Mouse (Mus musculus) liver, embryonic 11.5 days (tissue): ENCODE measurements around the gene Rad51b. TPM values are rescaled to one million over a fixed set of nuclear protein-coding genes. Genes with fewer than 3 reads are reported as not detected.

Experiments used
- ATAC-seq: fragments of 200-750 bp; cut with Nextera tagmentation; replicated peaks from 2 replicates; pipeline ENCODE4 v1.8.0; 2017; ENCODE audit warnings: moderate number of reproducible peaks, mild to moderate bottlenecking, moderate TSS enrichment, moderate library complexity; ENCODE audit not compliant: low FRiP score
- DNase-seq: peaks from one replicate; pipeline ENCODE4 v3.0.0-alpha.2; 2017; ENCODE audit warnings: low spot score
- H3K27ac ChIP-seq: fragments of 300-500 bp; sonication (generic); 2 replicates; pipeline ENCODE4 v1.5.1; 2014; ENCODE audit warnings: mild to moderate bottlenecking, low read depth, low read length, control low read depth
- H3K27me3 ChIP-seq: fragments of 300-500 bp; sonication (generic); replicated peaks from 2 replicates; pipeline ENCODE4 v1.6.1; 2014; ENCODE audit warnings: low read length, mixed read lengths; ENCODE audit not compliant: control insufficient read depth, insufficient read depth
- H3K36me3 ChIP-seq: fragments of 300-500 bp; sonication (generic); 2 replicates; pipeline ENCODE4 v1.6.1; 2014; ENCODE audit warnings: mild to moderate bottlenecking, low read length, moderate library complexity, mixed read lengths; ENCODE audit not compliant: control insufficient read depth, insufficient read depth
- H3K4me1 ChIP-seq: fragments of 300-500 bp; sonication (generic); replicated peaks from 2 replicates; pipeline ENCODE4 v1.6.1; 2014; ENCODE audit warnings: low read length, mixed read lengths; ENCODE audit not compliant: control insufficient read depth, insufficient read depth
- H3K4me2 ChIP-seq: fragments of 300-500 bp; sonication (generic); 2 replicates; pipeline ENCODE4 v1.6.1; 2014; ENCODE audit warnings: mild to moderate bottlenecking, control low read depth, moderate library complexity
- H3K4me3 ChIP-seq: fragments of 300-500 bp; sonication (generic); 2 replicates; pipeline ENCODE4 v1.5.1; 2014; ENCODE audit warnings: low read depth, low read length, control low read depth
- H3K9ac ChIP-seq: fragments of 300-500 bp; sonication (generic); 2 replicates; pipeline ENCODE4 v1.6.1; 2014; ENCODE audit warnings: low read depth, low read length, control low read depth
- H3K9me3 ChIP-seq: fragments of 300-500 bp; sonication (generic); 2 replicates; pipeline ENCODE4 v1.6.1; 2016; ENCODE audit warnings: low read length, inconsistent platforms, mixed read lengths; ENCODE audit not compliant: control insufficient read depth
- WGBS: fragments of 180-500 bp; shearing (Covaris S2); extraction: QIAGEN DNeasy Blood & Tissue Kit; methylation state at CpG from one replicate; pipeline ENCODE4 v1.1.7; 2014; 5-methylcytosine and 5-hydroxymethylcytosine counted together
- polyA plus RNA-seq: library from polyadenylated mRNA; unstranded; fragments of >200 nt; fragmentation: Nextera tagmentation; extraction: Ambion mirVana; gene quantifications from 2 replicates; pipeline ENCODE4 v1.2.1, GENCODE M21; 2014

The Rad51b gene
- polyA plus RNA-seq, 1 experiment from 2014 or later, result 8.3 TPM

GRCm38 (mm10) chr12:79807938-79808401 is 510.9 kb downstream of the Rad51b start:
- no peaks in the 10 kb centered on the region for H3K9me3 ChIP-seq

GRCm38 (mm10) chr12:79808426-79809398 is 511.6 kb downstream of the Rad51b start:
- Histone ChIP-seq H3K9me3 (no peaks in the 10 kb centered on the region), H3K4me3 (no peak overlapping the region), H3K9ac (no peak overlapping the region), H3K36me3 (no peaks in the 10 kb centered on the region), H3K27ac (no peak overlapping the region), H3K4me2 (no peak overlapping the region), H3K27me3 (no peaks in the 10 kb centered on the region), H3K4me1 (peaks cover 13% of the 10 kb centered on the region)
- DNase-seq (no peak), ATAC-seq (no peak)
- 82% methylated on average over 18 of the region's 18 CpGs for WGBS

More at GRCm38 (mm10) chr12:79807938-79808401, 510.9 kb downstream of the Rad51b start:
- no peak overlapping the region for H3K4me2 ChIP-seq
- no peak for DNase-seq
- no peak overlapping the region for H3K9ac ChIP-seq
- no peak for ATAC-seq
- H3K4me3 ChIP-seq, result no peak overlapping the region
- no peaks in the 10 kb centered on the region for H3K36me3 ChIP-seq
- H3K4me1 ChIP-seq, result peaks cover 6% of the 10 kb centered on the region; the same call in 1 of the 2 replicates
- WGBS, result 90% methylated on average over 8 of the region's 8 CpGs
- no peak overlapping the region for H3K27ac ChIP-seq
- no peaks in the 10 kb centered on the region for H3K27me3 ChIP-seq

- Histone ChIP-seq H3K9me3 (no peaks in the 10 kb centered on the region), H3K27ac (no peak overlapping the region), H3K27me3 (no peaks in the 10 kb centered on the region), H3K4me1 (peaks cover 14% of the 10 kb centered on the region), H3K36me3 (no peaks in the 10 kb centered on the region), H3K4me2 (no peak overlapping the region), H3K9ac (no peak overlapping the region), H3K4me3 (no peak overlapping the region)
- no peak for ATAC-seq
- DNase-seq, result no peak
- 88% methylated on average over 5 of the region's 5 CpGs for WGBS
Measured at GRCm38 (mm10) chr12:79809518-79809917, 512.4 kb downstream of the Rad51b start.

- no peaks in the 10 kb centered on the region for H3K36me3 ChIP-seq
- ATAC-seq, result no peak
- no peak overlapping the region for H3K4me3 ChIP-seq
- peaks cover 8% of the 10 kb centered on the region for H3K4me1 ChIP-seq
- no peak overlapping the region for H3K27ac ChIP-seq
- no peak overlapping the region for H3K4me2 ChIP-seq
- DNase-seq, result no peak
- H3K9ac ChIP-seq, result no peak overlapping the region
- no peaks in the 10 kb centered on the region for H3K27me3 ChIP-seq
- H3K9me3 ChIP-seq, result no peaks in the 10 kb centered on the region
- WGBS, result 79% methylated on average over 8 of the region's 8 CpGs
Measured at GRCm38 (mm10) chr12:79812422-79812821, 515.3 kb downstream of the Rad51b start.

GRCm38 (mm10) chr12:79812838-79813563 is 515.9 kb downstream of the Rad51b start:
- H3K4me2 ChIP-seq, result no peak overlapping the region
- H3K4me1 ChIP-seq, result peaks cover 8% of the 10 kb centered on the region
- no peaks in the 10 kb centered on the region for H3K9me3 ChIP-seq
- no peaks in the 10 kb centered on the region for H3K36me3 ChIP-seq
- WGBS, result 78% methylated on average over 18 of the region's 18 CpGs
- no peak overlapping the region for H3K9ac ChIP-seq
- no peaks in the 10 kb centered on the region for H3K27me3 ChIP-seq
- ATAC-seq (no peak), DNase-seq (no peak)
- H3K27ac ChIP-seq, result no peak overlapping the region
- no peak overlapping the region for H3K4me3 ChIP-seq

GRCm38 (mm10) chr12:79813566-79814305 is 516.7 kb downstream of the Rad51b start:
- H3K36me3 ChIP-seq, result no peaks in the 10 kb centered on the region
- H3K4me3 ChIP-seq, result no peak overlapping the region
- WGBS, result 74% methylated on average over 8 of the region's 8 CpGs
- DNase-seq (no peak), ATAC-seq (no peak)
- peaks cover 8% of the 10 kb centered on the region for H3K4me1 ChIP-seq
- H3K9ac ChIP-seq, result no peak overlapping the region
- no peaks in the 10 kb centered on the region for H3K27me3 ChIP-seq
- H3K9me3 ChIP-seq, result no peaks in the 10 kb centered on the region
- H3K27ac ChIP-seq, result no peak overlapping the region
- no peak overlapping the region for H3K4me2 ChIP-seq

GRCm38 (mm10) chr12:79814312-79815091 is 517.4 kb downstream of the Rad51b start:
- H3K4me1 ChIP-seq, result peaks cover 8% of the 10 kb centered on the region
- H3K9ac ChIP-seq, result no peak overlapping the region
- no peak for ATAC-seq
- no peak overlapping the region for H3K4me2 ChIP-seq
- DNase-seq, result no peak
- H3K9me3 ChIP-seq, result no peaks in the 10 kb centered on the region
- no peaks in the 10 kb centered on the region for H3K27me3 ChIP-seq
- H3K36me3 ChIP-seq, result no peaks in the 10 kb centered on the region
- 85% methylated on average over 20 of the region's 20 CpGs for WGBS
- no peak overlapping the region for H3K27ac ChIP-seq
- H3K4me3 ChIP-seq, result no peak overlapping the region

- Histone ChIP-seq H3K4me1 (peaks cover 8% of the 10 kb centered on the region), H3K4me2 (no peak overlapping the region), H3K27ac (no peak overlapping the region), H3K36me3 (no peaks in the 10 kb centered on the region), H3K4me3 (no peak overlapping the region), H3K27me3 (no peaks in the 10 kb centered on the region), H3K9ac (no peak overlapping the region), H3K9me3 (no peaks in the 10 kb centered on the region)
- ATAC-seq (no peak), DNase-seq (no peak)
- WGBS, result 53% methylated on average over 4 of the region's 4 CpGs
Measured at GRCm38 (mm10) chr12:79816241-79816640, 519.2 kb downstream of the Rad51b start.
